Mouse (Mus musculus) liver, postnatal 0 days (tissue): ENCODE results near the gene Rpl36a. TPM values are rescaled to one million over a fixed set of nuclear protein-coding genes. Genes with fewer than 3 reads are reported as not detected.
"Not testable (repeated sequence)": the region's sequence is repeated elsewhere in the genome, so short reads cannot be mapped to it uniquely, and the experiment has no call there.

Source experiments
- ATAC-seq: fragments of 200-750 bp; cut with Nextera tagmentation; 2 replicates; pipeline ENCODE4 v1.8.0; 2017; ENCODE audit warnings: mild to moderate bottlenecking, moderate library complexity
- DNase-seq: peaks from one replicate; pipeline ENCODE4 v3.0.0-alpha.2; 2016
- H3K27ac ChIP-seq: fragments of 300-500 bp; sonication (generic); 2 replicates; pipeline ENCODE4 v1.5.1; 2014; ENCODE audit warnings: antibody characterized with exemption, moderate library complexity, mild to moderate bottlenecking, low read depth
- H3K27me3 ChIP-seq: fragments of 300-500 bp; sonication (generic); 2 replicates; pipeline ENCODE4 v1.6.1; 2014; ENCODE audit warnings: low read length, control low read depth, mixed read lengths; ENCODE audit not compliant: insufficient read depth
- H3K36me3 ChIP-seq: fragments of 300-500 bp; sonication (generic); replicated peaks from 2 replicates; pipeline ENCODE4 v1.6.1; 2014; ENCODE audit warnings: mild to moderate bottlenecking, control low read depth, low read length, moderate library complexity, mixed read lengths; ENCODE audit not compliant: insufficient read depth
- H3K4me1 ChIP-seq: fragments of 300-500 bp; sonication (generic); 2 replicates; pipeline ENCODE4 v1.6.1; 2014; ENCODE audit warnings: antibody characterized with exemption, mild to moderate bottlenecking, control low read depth; ENCODE audit not compliant: insufficient read depth
- H3K4me2 ChIP-seq: fragments of 300-500 bp; sonication (generic); 2 replicates; pipeline ENCODE4 v1.6.1; 2014; ENCODE audit warnings: low read depth, mild to moderate bottlenecking, low read length, moderate library complexity, mixed read lengths
- H3K4me3 ChIP-seq: fragments of 300-500 bp; sonication (generic); 2 replicates; pipeline ENCODE4 v1.5.1; 2014; ENCODE audit warnings: low read depth, low read length
- H3K9ac ChIP-seq: fragments of 300-500 bp; sonication (generic); replicated peaks from 2 replicates; pipeline ENCODE4 v1.6.1; 2014; ENCODE audit warnings: mild to moderate bottlenecking, moderate library complexity
- H3K9me3 ChIP-seq: fragments of 300-500 bp; sonication (generic); 2 replicates; pipeline ENCODE4 v1.6.1; 2016; ENCODE audit warnings: mild to moderate bottlenecking, control low read depth, low read length, mixed read lengths
- CTCF ChIP-seq: sonication (generic); IDR thresholded peaks from 2 replicates; pipeline ENCODE4 v1.5.1; 2016; ENCODE audit warnings: antibody characterized with exemption, low read depth
- EP300 ChIP-seq: IDR thresholded peaks from 2 replicates; pipeline ENCODE4 v1.6.1; 2016; ENCODE audit warnings: antibody characterized with exemption, low read depth, mild to moderate bottlenecking
- WGBS: fragments of 180-500 bp; shearing (Covaris S2); extraction: QIAGEN DNeasy Blood & Tissue Kit; methylation state at CpG from one replicate; pipeline ENCODE4 v1.1.7; 2014; ENCODE audit not compliant: insufficient replicate concordance; 5-methylcytosine and 5-hydroxymethylcytosine counted together
- polyA plus RNA-seq: library from polyadenylated mRNA; unstranded; fragments of >200 nt; fragmentation: Nextera tagmentation; extraction: Ambion mirVana; gene quantifications from 2 replicates; pipeline ENCODE4 v1.2.1, GENCODE M21; 2015

Gene Rpl36a
- polyA plus RNA-seq, result 306 and 323 TPM in 2 replicates

DNA sequence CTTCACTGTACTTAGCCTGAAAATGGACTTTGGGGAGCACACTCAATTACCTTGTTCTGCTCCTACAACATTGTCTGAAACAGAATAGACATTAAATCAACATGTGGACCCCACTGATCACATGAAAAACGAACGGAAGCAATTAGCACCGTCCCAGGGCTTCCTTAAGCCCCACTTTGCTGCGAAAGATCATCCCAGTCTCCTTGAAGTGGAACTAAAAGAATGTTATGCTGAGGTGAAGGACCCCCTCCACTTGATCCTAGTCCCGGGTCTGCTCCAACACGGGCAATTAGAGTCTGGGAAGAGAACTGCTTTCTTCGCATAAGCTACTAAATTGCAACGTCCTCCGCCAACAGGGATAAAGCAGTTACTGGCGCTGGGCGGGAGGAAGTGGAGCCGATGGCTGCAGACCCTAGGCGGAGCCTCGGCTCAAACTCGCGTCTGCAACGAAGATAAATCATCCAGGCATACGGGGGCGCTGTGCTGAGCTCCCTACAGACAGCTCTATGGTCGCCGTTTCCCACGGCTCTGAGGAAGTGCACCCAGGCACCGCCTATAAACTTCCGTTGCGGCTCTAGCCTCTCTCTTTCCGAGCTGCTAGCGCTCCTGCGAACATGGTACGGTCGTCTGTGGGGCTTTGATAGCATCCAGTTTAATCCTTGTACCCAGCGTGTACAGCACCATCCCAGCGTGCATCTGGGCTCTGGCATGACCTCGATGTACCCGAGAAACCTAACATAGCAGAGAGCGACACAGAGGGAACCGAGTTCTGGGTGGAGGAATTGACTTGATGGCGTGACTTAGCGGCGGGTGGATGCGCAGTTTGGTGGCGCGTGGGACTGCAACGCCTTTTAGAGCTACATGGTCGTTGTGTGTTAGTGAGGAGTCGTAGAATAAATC lies at the start of gene Rpl36a:
TSS of gene Rpl36a (plus strand) at position 552 of the 900 bp plus-strand sequence.
- H3K4me2 ChIP-seq, result peak within 1 kb of the TSS; percentile 73
- ATAC-seq, result peak; percentile 96
- no peaks in the 10 kb centered on the region for H3K9me3 ChIP-seq
- H3K4me3 ChIP-seq, result peak within 1 kb of the TSS; percentile 55
- 23% methylated on average over 45 of the region's 45 CpGs for WGBS
- peak within 1 kb of the TSS; percentile 67 for H3K9ac ChIP-seq
- H3K4me1 ChIP-seq, result no peaks in the 10 kb centered on the region
- H3K36me3 ChIP-seq, result peaks cover 5% of the 10 kb centered on the region; the same call in 1 of the 2 replicates
- no peaks in the 10 kb centered on the region for H3K27me3 ChIP-seq
- peak; percentile 58; the same call in 1 of the 2 replicates for TF ChIP-seq EP300
- peak; percentile 83 for TF ChIP-seq CTCF
- peak within 1 kb of the TSS; percentile 78 for H3K27ac ChIP-seq
- peak; percentile 90 for DNase-seq

DNA sequence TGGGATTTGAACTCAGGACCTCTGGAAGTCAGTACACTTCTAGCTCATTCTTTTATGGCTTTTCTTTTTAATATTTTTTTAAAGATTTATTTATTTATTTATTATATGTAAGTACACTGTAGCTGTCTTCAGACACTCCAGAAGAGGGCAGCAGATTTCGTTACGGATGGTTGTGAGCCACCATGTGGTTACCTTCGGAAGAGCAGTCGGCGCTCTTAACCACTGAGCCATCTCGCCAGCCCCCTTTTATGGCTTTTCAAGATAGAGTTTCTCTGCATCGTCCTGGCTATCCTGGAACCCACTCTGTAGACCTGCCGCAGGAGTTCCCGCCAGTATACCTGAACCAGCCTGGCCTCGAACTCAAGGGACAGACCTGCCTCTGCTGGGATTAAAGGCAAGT lies 45.7 kb upstream of the Rpl36a start:
- H3K9ac ChIP-seq, H3K9me3 ChIP-seq, H3K27ac ChIP-seq, H3K36me3 ChIP-seq, H3K27me3 ChIP-seq, H3K4me1 ChIP-seq: not testable (repeated sequence)
- Histone ChIP-seq H3K4me3 (peak overlapping the region; percentile 58), H3K4me2 (peak overlapping the region; percentile 81)
- DNase-seq (peak; percentile 18), ATAC-seq (peak; percentile 25; the same call in 1 of the 2 replicates)
- peak; percentile 66 for TF ChIP-seq CTCF
- 38% methylated on average over 10 of the region's 10 CpGs for WGBS

DNA sequence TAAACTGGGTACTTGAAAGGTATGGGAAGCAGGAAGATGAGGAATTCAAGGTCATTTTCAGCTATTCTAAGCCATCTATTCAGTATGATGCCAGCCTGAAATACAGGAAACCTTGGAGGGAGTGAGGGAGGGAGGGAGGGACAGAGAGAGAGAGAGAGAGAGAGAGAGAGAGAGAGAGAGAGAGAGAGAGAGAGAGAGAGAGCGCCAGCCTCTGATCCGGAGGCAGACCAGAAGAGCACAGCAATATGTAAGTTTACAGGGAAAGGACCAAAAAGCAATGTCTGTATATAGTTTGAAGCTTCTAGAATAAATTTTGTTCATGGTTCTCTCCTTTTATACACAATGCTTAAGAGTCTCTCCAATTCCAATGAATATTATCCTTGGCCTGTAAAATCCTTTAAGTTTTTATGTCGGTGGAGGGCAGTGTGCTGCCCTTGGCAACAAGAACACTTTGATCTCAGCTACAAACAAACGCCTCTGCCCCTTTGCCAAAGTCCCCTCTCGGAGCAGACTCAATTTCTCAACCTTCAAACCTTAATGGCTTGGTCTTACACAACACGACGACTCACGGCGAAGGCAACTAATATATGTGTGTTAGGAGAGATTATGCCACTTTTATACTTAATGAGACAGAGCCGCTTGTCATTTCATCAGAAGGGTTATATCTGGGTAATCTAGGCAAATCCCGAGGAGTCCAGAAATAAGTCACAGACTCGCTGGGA lies 44.9 kb upstream of the Rpl36a start:
- peak; percentile 43 for ATAC-seq
- peak; percentile 27 for DNase-seq
- Histone ChIP-seq H3K9ac (peak overlapping the region; percentile 70), H3K9me3 (no peaks in the 10 kb centered on the region), H3K27ac (peak overlapping the region; percentile 84), H3K36me3 (0 out of 2 replicates have a peak, but pooled peaks cover 2% of the 10 kb centered on the region), H3K4me3 (peak overlapping the region; percentile 58), H3K4me1 (no peaks in the 10 kb centered on the region), H3K27me3 (no peaks in the 10 kb centered on the region), H3K4me2 (peak overlapping the region; percentile 81)
- TF ChIP-seq EP300 (0 out of 2 replicates have a peak, but pooled peaks have one; percentile 11), CTCF (no peak; the same call in 1 of the 2 replicates)
- WGBS, result 20% methylated on average over 12 of the region's 12 CpGs

DNA sequence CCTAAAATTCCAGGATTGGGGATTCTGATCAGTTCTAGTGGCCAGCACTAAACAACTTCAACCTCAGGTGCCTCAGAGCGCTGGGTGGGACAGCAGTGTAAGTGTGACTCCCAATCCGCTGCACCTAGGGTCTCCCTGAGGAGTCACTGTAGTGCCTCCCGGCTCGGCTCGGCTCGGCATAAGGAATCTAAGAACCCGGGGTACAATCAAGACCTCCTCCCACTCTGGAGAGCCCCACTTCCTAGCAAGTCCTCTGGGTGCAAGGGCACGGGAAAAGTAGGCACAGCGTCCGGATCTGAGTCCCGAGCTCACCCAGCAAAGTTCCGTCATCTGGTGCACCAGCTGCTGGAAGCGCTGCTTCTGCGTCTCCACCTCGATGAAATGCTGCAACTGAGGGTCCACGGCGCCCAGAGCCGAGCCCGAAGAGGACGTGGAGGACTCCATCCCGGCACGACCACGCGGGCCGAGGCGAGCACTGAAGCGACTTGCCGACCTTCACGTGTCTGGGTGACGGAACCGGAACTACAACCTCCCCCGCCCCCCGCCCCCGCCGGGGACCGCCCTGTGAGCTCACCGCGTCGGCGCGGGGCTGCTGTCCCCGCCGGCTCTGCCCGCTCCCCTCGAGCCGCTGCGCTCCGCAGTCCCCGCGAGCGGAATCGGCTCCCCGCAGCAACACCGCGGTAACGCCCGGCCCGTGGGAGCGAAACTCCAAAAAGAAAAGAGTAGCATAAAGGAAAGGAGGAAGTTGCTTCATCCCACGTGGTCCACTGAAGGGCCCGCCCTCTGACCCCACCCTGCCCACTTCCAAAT lies 44.1 kb upstream of the Rpl36a start, which contains the start of gene Timm8a1:
TSS of gene Timm8a1 (minus strand) at position 721 of the 810 bp plus-strand sequence.
- Histone ChIP-seq H3K9ac (peak within 1 kb of the TSS; percentile 70), H3K27me3 (no peaks in the 10 kb centered on the region), H3K27ac (peak within 1 kb of the TSS; percentile 84), H3K4me2 (peak within 1 kb of the TSS; percentile 81), H3K4me1 (no peaks in the 10 kb centered on the region), H3K4me3 (peak within 1 kb of the TSS; percentile 58), H3K36me3 (no peaks in the 10 kb centered on the region), H3K9me3 (no peaks in the 10 kb centered on the region)
- DNase-seq (peak; percentile 83), ATAC-seq (peak; percentile 93)
- TF ChIP-seq CTCF (no peak), EP300 (no peak)
- 17% methylated on average over 33 of the region's 61 CpGs for WGBS

DNA sequence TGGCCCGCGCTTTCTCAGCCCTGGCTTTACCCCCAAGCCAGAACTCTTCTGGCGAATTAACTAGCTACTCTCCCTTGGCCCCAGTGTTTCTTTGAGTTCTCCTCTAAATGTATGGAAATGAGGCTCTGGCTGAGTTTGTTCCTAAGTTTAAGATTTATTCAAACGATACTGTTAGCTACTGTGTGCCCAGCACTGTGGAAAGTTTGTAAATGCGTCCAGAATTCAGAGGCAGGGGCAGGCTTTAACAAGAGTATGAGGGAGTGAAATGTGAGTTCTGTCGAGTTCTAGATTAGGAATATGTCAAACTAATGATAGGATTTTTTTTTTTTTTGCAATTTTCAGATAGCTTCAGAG lies 43.5 kb upstream of the Rpl36a start:
- 19% methylated on average over 6 of the region's 6 CpGs for WGBS
- Histone ChIP-seq H3K4me2 (peak overlapping the region; percentile 81), H3K4me1 (no peaks in the 10 kb centered on the region), H3K9ac (peak overlapping the region; percentile 70), H3K27me3 (no peaks in the 10 kb centered on the region), H3K9me3 (no peaks in the 10 kb centered on the region), H3K4me3 (peak overlapping the region; percentile 58), H3K36me3 (no peaks in the 10 kb centered on the region), H3K27ac (peak overlapping the region; percentile 78)
- TF ChIP-seq CTCF (no peak), EP300 (no peak)
- ATAC-seq (no peak), DNase-seq (no peak)
